Mouse (Mus musculus) gastrocnemius, postnatal 36 days (tissue): ENCODE measurements at regions not wholly inside any gene's neighbourhood (a gene's known extent, or its start where the extent isn't known, plus 50 kb on each side); places are given as distances from the start of the nearest gene placed in this dataset.

ENCODE experiments used
- DNase-seq, 2 experiments: peaks; one replicate each; pipeline ENCODE4 v3.0.0; 2022
- intact Hi-C: fragments of 180-260 bp; cut with DNase I; formaldehyde crosslinking; loops from one replicate; pipeline ENCODE4 v1.15.1; 2025

GRCm38 (mm10) chr9:85123706-85124105 lies 188.9 kb upstream of the Gm11114 start:
- intact Hi-C loops = no loop called here
- DNase-seq = no peak

- DNase-seq = peak in 1 of 2 experiments; percentile 12
- intact Hi-C loops = no loop called here
Observed at GRCm38 (mm10) chr9:85125775-85126174, 186.8 kb upstream of the Gm11114 start.

DNA sequence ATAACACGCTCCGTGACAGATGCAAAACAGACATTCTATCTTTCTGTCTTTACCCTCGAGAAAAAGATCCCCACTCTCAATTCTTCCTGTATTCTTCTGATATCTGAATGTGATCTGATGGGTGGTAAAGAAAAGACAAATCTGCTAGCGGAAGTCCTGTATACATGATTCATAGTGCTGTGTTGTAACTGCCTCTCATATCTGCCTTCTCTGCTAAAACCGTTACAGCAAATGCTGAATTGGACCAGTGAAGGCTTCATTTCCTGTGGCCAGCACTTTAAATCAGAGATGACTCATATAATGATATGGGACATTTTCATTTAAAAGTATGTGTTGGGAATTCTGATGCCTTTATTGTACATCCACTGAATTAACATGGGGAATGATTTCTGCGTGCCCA lies 186.0 kb upstream of the Gm11114 start:
- intact Hi-C loops = no loop called here
- no peak for DNase-seq

- intact Hi-C loops = no loop called here
- no peak for DNase-seq
Observed at GRCm38 (mm10) chr9:85127107-85127506, 185.5 kb upstream of the Gm11114 start.

DNA sequence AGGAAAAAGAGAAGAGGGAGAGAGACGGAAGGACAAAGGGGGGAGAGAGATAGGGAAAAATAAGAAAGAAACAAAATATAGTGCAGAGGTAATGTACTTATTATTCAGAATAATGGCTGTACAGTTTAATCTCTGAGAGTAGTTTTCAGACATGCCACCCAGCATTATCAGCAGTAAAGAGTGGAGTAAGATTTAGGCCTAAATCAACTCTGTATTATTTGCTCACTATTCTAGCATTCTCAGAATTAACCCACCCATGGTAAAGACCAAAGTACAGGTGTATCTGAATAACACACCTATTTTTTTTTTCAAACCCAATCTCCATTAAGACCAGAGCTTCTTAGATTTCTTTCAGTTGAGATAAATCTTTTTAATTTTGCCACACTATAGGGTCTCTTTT lies 177.7 kb upstream of the Gm11114 start:
- intact Hi-C loops = no loop called here
- no peak for DNase-seq

DNA sequence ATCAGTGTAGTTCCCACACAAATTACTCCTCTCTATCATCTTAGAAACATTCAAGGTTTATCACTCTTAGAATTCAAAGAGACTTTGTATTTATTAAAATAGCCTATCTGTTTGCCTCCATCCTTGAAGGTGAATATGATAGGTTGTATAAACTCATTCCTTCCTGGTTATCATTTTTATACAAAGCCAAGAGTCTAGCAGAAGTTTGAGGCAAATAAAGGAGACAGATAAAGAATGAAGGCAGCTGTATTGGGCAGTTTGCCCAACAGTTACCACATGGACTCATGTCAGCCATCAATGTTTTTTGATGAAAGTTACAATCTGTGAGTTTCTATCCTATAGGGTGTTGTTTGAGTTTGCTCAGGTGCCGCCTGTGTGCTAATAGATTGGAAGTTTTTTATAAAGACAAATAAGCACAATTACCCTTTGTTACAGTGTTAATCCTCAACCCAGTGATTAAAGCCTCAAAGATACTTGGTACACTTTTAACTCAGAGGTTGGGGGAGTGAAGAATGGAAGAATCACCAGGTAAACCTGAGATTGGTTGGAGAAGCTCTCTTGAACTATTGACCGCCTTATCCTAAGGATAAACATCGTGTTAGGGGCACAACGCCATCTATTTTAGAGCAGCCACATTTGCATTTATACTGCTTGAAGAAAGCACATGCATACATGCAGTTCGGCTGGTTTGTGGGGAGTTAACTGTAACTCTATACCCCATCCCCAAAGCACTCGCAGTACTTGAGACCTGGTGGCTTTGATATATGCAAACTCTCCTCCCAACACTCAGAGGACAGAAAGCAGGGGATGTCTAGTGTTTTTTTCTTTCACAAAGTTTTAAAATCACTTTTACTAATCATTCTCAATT lies 175.6 kb upstream of the Gm11114 start:
- intact Hi-C loops = no loop called here

DNA sequence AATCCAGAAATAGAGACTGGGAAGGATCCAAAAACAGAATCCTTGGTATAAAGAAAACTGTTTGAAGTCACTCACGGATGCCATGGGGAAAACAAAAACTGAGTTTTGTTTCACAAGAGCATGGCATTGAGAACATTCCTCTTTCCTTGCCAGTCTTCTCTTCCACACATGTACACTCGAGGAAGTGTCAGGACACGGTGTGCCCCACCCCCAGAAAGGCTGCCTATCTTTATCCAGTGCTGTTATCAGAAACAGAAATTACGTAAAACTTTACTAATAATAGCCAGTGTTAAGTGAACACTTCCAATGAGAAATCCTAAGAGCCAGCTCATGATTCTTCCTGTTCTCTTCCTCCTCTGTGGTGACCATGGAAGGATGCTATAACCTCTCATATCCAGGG lies 172.7 kb upstream of the Gm11114 start:
- intact Hi-C loops = no loop called here
- no peak for DNase-seq

More for the DNA sequence above, 175.6 kb upstream of the Gm11114 start:
- DNase-seq = no peak

GRCm38 (mm10) chr9:85144363-85144762 lies 168.2 kb upstream of the Gm11114 start:
- intact Hi-C loops = no loop called here
- DNase-seq = no peak

DNA sequence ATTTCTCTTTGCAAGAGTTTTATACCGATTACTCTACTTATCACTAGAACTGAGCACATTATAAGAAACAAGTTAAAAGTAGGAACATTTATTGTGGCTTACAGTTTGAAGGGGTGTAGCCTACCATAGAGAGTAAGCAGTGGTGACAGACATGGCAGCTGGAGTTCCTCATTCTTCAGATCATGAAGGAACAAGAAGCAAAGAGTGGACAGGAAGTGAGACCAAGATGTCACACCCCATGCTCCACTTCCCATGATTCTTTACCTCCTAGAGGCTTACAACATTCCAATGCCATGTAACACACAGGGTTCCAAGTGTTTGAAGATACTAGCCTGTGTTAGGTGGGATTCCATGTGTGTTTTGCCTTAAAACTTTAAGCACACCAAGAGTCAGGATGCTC lies 146.9 kb upstream of the Gm11114 start:
- intact Hi-C loops = no loop called here
- DNase-seq = no peak

DNA sequence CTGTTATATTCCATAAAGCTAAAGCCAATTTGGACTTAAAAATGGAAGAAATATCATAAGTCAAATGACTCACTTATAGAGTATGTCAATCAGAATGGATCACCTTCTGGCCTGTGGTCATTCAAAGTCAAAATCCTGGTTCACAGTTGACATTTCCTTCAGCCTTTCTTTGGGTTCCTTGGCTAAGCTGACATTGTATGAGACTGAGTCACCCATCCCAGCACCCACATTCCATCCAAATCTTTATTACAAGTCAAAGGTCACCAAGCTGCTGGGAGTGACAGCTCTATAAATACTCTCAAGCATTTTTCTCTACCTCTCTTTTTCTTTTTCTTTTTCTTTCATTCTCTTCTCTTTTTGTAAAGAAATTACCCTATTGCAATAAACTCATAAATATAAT lies 145.3 kb upstream of the Gm11114 start:
- intact Hi-C loops = no loop called here
- DNase-seq = no peak

DNA sequence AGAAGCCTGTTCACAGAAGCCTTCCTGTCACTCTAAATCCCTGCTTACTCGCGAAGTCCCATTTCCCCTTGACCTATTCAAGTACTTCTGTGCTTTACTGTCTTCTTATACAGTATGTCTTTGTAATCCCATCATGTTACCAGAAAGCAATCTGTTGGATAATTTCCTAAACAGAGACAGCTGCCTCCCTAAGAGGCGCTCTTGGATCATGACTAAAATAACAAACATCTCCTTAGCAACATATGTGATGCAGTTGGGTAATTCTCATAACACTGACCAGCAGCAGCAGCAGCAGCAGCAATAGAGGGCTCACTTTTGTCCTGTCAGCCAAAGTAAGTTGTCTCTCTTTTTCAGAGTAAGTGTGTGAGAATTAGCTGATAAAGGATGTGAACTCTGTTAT lies 138.1 kb upstream of the Gm11114 start:
- intact Hi-C loops = no loop called here
- DNase-seq = no peak

GRCm38 (mm10) chr9:85201202-85201601 lies 111.4 kb upstream of the Gm11114 start:
- intact Hi-C loops = no loop called here
- DNase-seq = no peak

GRCm38 (mm10) chr9:85224870-85225269 lies 87.7 kb upstream of the Gm11114 start:
- DNase-seq = no peak
- intact Hi-C loops = no loop called here
